Mouse (Mus musculus) forebrain, embryonic 16.5 days (tissue): ENCODE data around the gene Rab22a. TPM values are rescaled to one million over a fixed set of nuclear protein-coding genes. Genes with fewer than 3 reads are reported as not detected.

Source experiments
- ATAC-seq: fragments of 200-750 bp; cut with Nextera tagmentation; 2 replicates; pipeline ENCODE4 v1.8.0; 2017; ENCODE audit warnings: mild to moderate bottlenecking, moderate library complexity
- H3K27ac ChIP-seq: fragments of 300-500 bp; sonication (generic); 2 replicates; pipeline ENCODE4 v1.5.1; 2014; ENCODE audit warnings: low read length, control low read depth
- H3K27me3 ChIP-seq: fragments of 300-500 bp; sonication (generic); replicated peaks from 2 replicates; pipeline ENCODE4 v1.6.1; 2014; ENCODE audit warnings: low read length; ENCODE audit not compliant: control insufficient read depth, insufficient read depth
- H3K36me3 ChIP-seq: fragments of 300-500 bp; sonication (generic); 2 replicates; pipeline ENCODE4 v1.6.1; 2014; ENCODE audit not compliant: control insufficient read depth, insufficient read depth
- H3K4me1 ChIP-seq: fragments of 300-500 bp; sonication (generic); replicated peaks from 2 replicates; pipeline ENCODE4 v1.6.1; 2014; ENCODE audit warnings: low read length; ENCODE audit not compliant: control insufficient read depth, insufficient read depth
- H3K4me2 ChIP-seq: fragments of 300-500 bp; sonication (generic); 2 replicates; pipeline ENCODE4 v1.6.1; 2014; ENCODE audit warnings: mild to moderate bottlenecking, low read length, control low read depth
- H3K4me3 ChIP-seq: fragments of 300-500 bp; sonication (generic); replicated peaks from 2 replicates; pipeline ENCODE4 v1.5.1; 2014; ENCODE audit warnings: mild to moderate bottlenecking, low read length, control low read depth
- H3K9ac ChIP-seq: fragments of 300-500 bp; sonication (generic); replicated peaks from 2 replicates; pipeline ENCODE4 v1.6.1; 2014; ENCODE audit warnings: low read depth, low read length, control low read depth
- H3K9me3 ChIP-seq: fragments of 300-500 bp; sonication (generic); 2 replicates; pipeline ENCODE4 v1.6.1; 2016; ENCODE audit warnings: low read length; ENCODE audit not compliant: control insufficient read depth
- WGBS: fragments of 180-500 bp; shearing (Covaris S2); extraction: QIAGEN DNeasy Blood & Tissue Kit; methylation state at CpG from one replicate; pipeline ENCODE4 v1.1.7; 2014; 5-methylcytosine and 5-hydroxymethylcytosine counted together
- polyA plus RNA-seq: library from polyadenylated mRNA; unstranded; fragments of >200 nt; fragmentation: Nextera tagmentation; extraction: Ambion mirVana; gene quantifications from 2 replicates; pipeline ENCODE4 v1.2.1, GENCODE M21; 2015

Rab22a gene
- polyA plus RNA-seq, 1 experiment from 2014 or later = 35.0 TPM

GRCm38 (mm10) chr2:173682773-173683172 is 23.2 kb downstream of the Rab22a start:
- no peak overlapping the region for H3K27ac ChIP-seq
- no peak overlapping the region for H3K9ac ChIP-seq
- no peak for ATAC-seq
- WGBS = 60% methylated on average over 10 of the region's 10 CpGs
- H3K4me1 ChIP-seq = no peaks in the 10 kb centered on the region
- H3K4me3 ChIP-seq = no peak overlapping the region
- no peak overlapping the region for H3K4me2 ChIP-seq
- H3K36me3 ChIP-seq = no peaks in the 10 kb centered on the region
- no peaks in the 10 kb centered on the region for H3K27me3 ChIP-seq
- H3K9me3 ChIP-seq = no peaks in the 10 kb centered on the region

- Histone ChIP-seq H3K4me2 (no peak overlapping the region), H3K4me1 (no peaks in the 10 kb centered on the region), H3K27ac (no peak overlapping the region), H3K36me3 (no peaks in the 10 kb centered on the region), H3K9ac (no peak overlapping the region), H3K4me3 (no peak overlapping the region), H3K27me3 (no peaks in the 10 kb centered on the region), H3K9me3 (no peaks in the 10 kb centered on the region)
- no peak for ATAC-seq
- WGBS = 91% methylated on average over 3 of the region's 3 CpGs
Measured at GRCm38 (mm10) chr2:173685781-173686361, 26.3 kb downstream of the Rab22a start.

- H3K27ac ChIP-seq = no peak overlapping the region
- WGBS = 86% methylated on average over 5 of the region's 5 CpGs
- H3K36me3 ChIP-seq = no peaks in the 10 kb centered on the region
Measured at GRCm38 (mm10) chr2:173687363-173687762, 27.8 kb downstream of the Rab22a start.

GRCm38 (mm10) chr2:173689835-173690234 is 30.3 kb downstream of the Rab22a start:
- Histone ChIP-seq H3K9ac (no peak overlapping the region), H3K27ac (no peak overlapping the region), H3K9me3 (no peaks in the 10 kb centered on the region), H3K27me3 (no peaks in the 10 kb centered on the region), H3K4me1 (0 out of 2 replicates have a peak, but pooled peaks cover 3% of the 10 kb centered on the region), H3K4me2 (no peak overlapping the region), H3K4me3 (no peak overlapping the region), H3K36me3 (no peaks in the 10 kb centered on the region)
- no peak for ATAC-seq

More at GRCm38 (mm10) chr2:173687363-173687762, 27.8 kb downstream of the Rab22a start:
- H3K9me3 ChIP-seq = no peaks in the 10 kb centered on the region
- H3K9ac ChIP-seq = no peak overlapping the region
- no peak overlapping the region for H3K4me3 ChIP-seq
- ATAC-seq = no peak
- H3K4me1 ChIP-seq = 0 out of 2 replicates have a peak, but pooled peaks cover 3% of the 10 kb centered on the region
- H3K27me3 ChIP-seq = no peaks in the 10 kb centered on the region
- no peak overlapping the region for H3K4me2 ChIP-seq

GRCm38 (mm10) chr2:173691748-173692147 is 32.2 kb downstream of the Rab22a start:
- 0 out of 2 replicates have a peak, but pooled peaks cover 3% of the 10 kb centered on the region for H3K4me1 ChIP-seq
- H3K27me3 ChIP-seq = no peaks in the 10 kb centered on the region
- H3K4me3 ChIP-seq = no peak overlapping the region
- 0 out of 2 replicates have a peak, but pooled peaks cover 3% of the 10 kb centered on the region for H3K36me3 ChIP-seq
- no peak overlapping the region for H3K9ac ChIP-seq
- no peak for ATAC-seq
- H3K27ac ChIP-seq = 0 out of 2 replicates have a peak overlapping the region, but pooled peaks have one; percentile 6
- no peak overlapping the region for H3K4me2 ChIP-seq
- WGBS = 76% methylated on average over 6 of the region's 6 CpGs
- H3K9me3 ChIP-seq = no peaks in the 10 kb centered on the region

GRCm38 (mm10) chr2:173692693-173693092 is 33.1 kb downstream of the Rab22a start:
- no peak overlapping the region for H3K9ac ChIP-seq
- no peak overlapping the region for H3K27ac ChIP-seq
- H3K4me1 ChIP-seq = 0 out of 2 replicates have a peak, but pooled peaks cover 3% of the 10 kb centered on the region
- ATAC-seq = no peak
- H3K4me2 ChIP-seq = no peak overlapping the region
- H3K36me3 ChIP-seq = 0 out of 2 replicates have a peak, but pooled peaks cover 3% of the 10 kb centered on the region
- no peaks in the 10 kb centered on the region for H3K9me3 ChIP-seq
- H3K27me3 ChIP-seq = no peaks in the 10 kb centered on the region
- WGBS = 68% methylated on average over 2 of the region's 2 CpGs
- H3K4me3 ChIP-seq = no peak overlapping the region

- no peaks in the 10 kb centered on the region for H3K27me3 ChIP-seq
- H3K4me3 ChIP-seq = no peak overlapping the region
- 88% methylated on average over 3 of the region's 3 CpGs for WGBS
- no peak overlapping the region for H3K27ac ChIP-seq
- no peaks in the 10 kb centered on the region for H3K9me3 ChIP-seq
- peaks cover 11% of the 10 kb centered on the region for H3K36me3 ChIP-seq
- 0 out of 2 replicates have a peak, but pooled peaks cover 4% of the 10 kb centered on the region for H3K4me1 ChIP-seq
- ATAC-seq = no peak
- H3K9ac ChIP-seq = no peak overlapping the region
- no peak overlapping the region for H3K4me2 ChIP-seq
Measured at GRCm38 (mm10) chr2:173698850-173699249, 39.3 kb downstream of the Rab22a start.

GRCm38 (mm10) chr2:173702096-173702866 is 42.7 kb downstream of the Rab22a start:
- peaks cover 8% of the 10 kb centered on the region for H3K36me3 ChIP-seq
- no peak overlapping the region for H3K4me2 ChIP-seq
- H3K9ac ChIP-seq = no peak overlapping the region
- ATAC-seq = 0 out of 2 replicates have a peak, but pooled peaks have one; percentile 31
- no peak overlapping the region for H3K4me3 ChIP-seq
- H3K9me3 ChIP-seq = no peaks in the 10 kb centered on the region
- peak overlapping the region; percentile 26; the same call in 1 of the 2 replicates for H3K27ac ChIP-seq
- WGBS = 61% methylated on average over 16 of the region's 16 CpGs
- H3K4me1 ChIP-seq = 0 out of 2 replicates have a peak, but pooled peaks cover 4% of the 10 kb centered on the region
- no peaks in the 10 kb centered on the region for H3K27me3 ChIP-seq

GRCm38 (mm10) chr2:173702867-173703237 is 43.3 kb downstream of the Rab22a start:
- Histone ChIP-seq H3K27me3 (no peaks in the 10 kb centered on the region), H3K9ac (no peak overlapping the region), H3K4me1 (0 out of 2 replicates have a peak, but pooled peaks cover 4% of the 10 kb centered on the region), H3K36me3 (peaks cover 8% of the 10 kb centered on the region), H3K9me3 (no peaks in the 10 kb centered on the region), H3K4me3 (no peak overlapping the region), H3K27ac (no peak overlapping the region), H3K4me2 (no peak overlapping the region)
- 92% methylated on average over 12 of the region's 12 CpGs for WGBS
- no peak for ATAC-seq
